20 mouse cellular contexts compared by ENCODE assay signal in the genomic region with DNA sequence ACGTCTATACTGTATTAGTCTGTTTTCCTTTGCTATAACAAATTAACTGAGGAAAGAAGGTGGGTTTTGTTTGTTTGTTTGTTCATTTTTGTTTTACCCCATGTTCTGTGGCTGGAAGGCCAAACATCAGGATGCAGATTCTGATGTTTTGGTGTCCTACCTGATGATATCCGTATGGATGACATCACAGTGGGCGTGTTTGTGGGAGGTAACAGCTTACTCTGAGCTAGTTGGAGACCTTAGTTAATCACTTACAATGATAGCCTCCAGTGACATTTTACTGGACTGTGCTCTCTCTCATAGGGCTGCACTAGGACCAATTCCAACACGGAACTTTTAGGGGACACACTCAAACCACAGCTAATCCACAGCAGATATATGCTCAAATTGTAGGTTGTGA.
"Had no signal": no experiment of that assay in that cellular context is flagged by ENCODE, and none has a peak within 500 bp of the region (broad histone marks: within the 10 kb centered on the region; RNA-seq: fewer than 3 reads in every experiment).

No protein-coding gene starts in this region.

- ATAC-seq: lung, postnatal 0 days; midbrain, embryonic 16.5 days had no signal

- H3K36me3 ChIP-seq: lung, embryonic 15.5 days; midbrain, embryonic 10.5 days; midbrain, embryonic 12.5 days; neural tube, embryonic 13.5 days; neural tube, embryonic 15.5 days had no signal

- DNase-seq: lung, adult 2 months; lung, postnatal 14 days; lung, postnatal 4 days; midbrain, embryonic 14.5 days; retina, postnatal 1 day; right cerebral cortex, adult 18-20 months; right cerebral cortex, postnatal 25 days; right cerebral cortex, postnatal 4 days; spleen, adult 18-20 months; thymus, adult 2 months; thymus, postnatal 25 days; thymus, postnatal 4 days had no signal

- H3K4me3 ChIP-seq: lung, embryonic 15.5 days; midbrain, embryonic 10.5 days; midbrain, embryonic 12.5 days; myocyte; neural tube, embryonic 13.5 days; neural tube, embryonic 15.5 days had no signal

- H3K9ac ChIP-seq: lung, embryonic 15.5 days; midbrain, embryonic 12.5 days; neural tube, embryonic 13.5 days; neural tube, embryonic 15.5 days had no signal

- H3K4me1 ChIP-seq: lung, embryonic 15.5 days; midbrain, embryonic 12.5 days; neural tube, embryonic 15.5 days had no signal

- H3K27ac ChIP-seq: lung, embryonic 15.5 days; midbrain, embryonic 10.5 days; midbrain, embryonic 12.5 days; neural tube, embryonic 13.5 days; neural tube, embryonic 15.5 days had no signal

- H3K4me2 ChIP-seq: lung, embryonic 15.5 days; midbrain, embryonic 12.5 days; neural tube, embryonic 13.5 days; neural tube, embryonic 15.5 days had no signal

- H3K9me3 ChIP-seq: lung, embryonic 15.5 days; midbrain, embryonic 10.5 days; midbrain, embryonic 12.5 days; neural tube, embryonic 15.5 days had no signal

- H3K27me3 ChIP-seq: lung, embryonic 15.5 days; midbrain, embryonic 12.5 days; neural tube, embryonic 13.5 days; neural tube, embryonic 15.5 days had no signal
